Mouse (Mus musculus) embryo, embryonic 10 days (tissue): Measurements from ENCODE around the gene Rps6ka1.
A peak's percentile ranks its signal among the peaks of the same experiment; 100 is the strongest.
"Not testable (repeated sequence)": the region's sequence is repeated elsewhere in the genome, so short reads cannot be mapped to it uniquely, and the experiment has no call there.

Experiments
- DNase-seq: peaks from one replicate; pipeline ENCODE4 v3.0.0-alpha.2; 2015; ENCODE audit warnings: low spot score

Rps6ka1 gene

DNA sequence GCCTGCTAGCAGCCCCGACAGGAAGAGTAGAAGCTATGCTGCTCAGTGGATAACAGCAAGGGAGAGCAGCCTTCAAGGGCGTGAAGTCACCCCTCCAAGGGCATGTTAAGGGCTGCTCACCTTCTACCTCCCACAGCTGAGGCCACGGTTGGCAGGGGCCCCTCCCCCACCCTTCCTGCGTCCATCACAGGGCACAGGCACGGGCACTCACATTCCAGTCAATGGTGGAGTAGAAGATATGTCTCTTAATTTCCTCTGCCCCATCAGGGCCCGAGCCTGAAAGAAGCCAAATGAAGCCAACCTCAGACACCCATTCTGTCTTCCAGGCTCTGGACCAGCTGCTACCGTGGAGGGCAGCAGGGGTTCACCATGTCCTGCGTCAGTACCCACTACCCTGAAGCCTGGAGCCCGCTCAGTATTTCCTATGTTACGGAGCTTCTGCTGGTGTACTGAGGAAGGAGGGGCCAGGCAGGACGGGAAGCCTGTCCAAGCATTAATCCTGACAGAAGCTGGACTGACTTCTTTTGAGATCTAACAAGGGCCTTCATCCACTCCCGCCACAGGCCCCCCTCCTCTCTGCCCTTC is 23.7 kb downstream of the Rps6ka1 start:
- peak; percentile 15 for DNase-seq

DNA sequence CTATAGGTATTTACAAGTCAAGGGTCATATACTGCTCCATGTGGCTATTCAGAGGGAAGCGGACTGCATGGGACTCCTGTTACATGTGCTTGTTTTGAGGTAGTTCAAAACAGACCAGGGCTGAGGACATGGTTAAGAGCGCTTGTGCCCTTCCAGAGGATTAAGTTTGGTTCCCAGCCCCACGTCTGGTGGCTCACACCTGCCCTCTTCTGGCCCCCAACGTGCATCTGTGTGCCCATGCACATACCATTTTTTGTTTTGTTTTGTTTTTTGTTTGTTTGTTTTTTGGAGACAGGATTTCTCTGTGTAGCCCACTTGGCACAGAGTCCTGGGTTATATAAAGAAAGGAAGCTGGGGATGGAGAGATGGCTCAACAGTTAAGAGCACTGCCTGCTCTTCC is 30.1 kb downstream of the Rps6ka1 start:
- no peak for DNase-seq

DNA sequence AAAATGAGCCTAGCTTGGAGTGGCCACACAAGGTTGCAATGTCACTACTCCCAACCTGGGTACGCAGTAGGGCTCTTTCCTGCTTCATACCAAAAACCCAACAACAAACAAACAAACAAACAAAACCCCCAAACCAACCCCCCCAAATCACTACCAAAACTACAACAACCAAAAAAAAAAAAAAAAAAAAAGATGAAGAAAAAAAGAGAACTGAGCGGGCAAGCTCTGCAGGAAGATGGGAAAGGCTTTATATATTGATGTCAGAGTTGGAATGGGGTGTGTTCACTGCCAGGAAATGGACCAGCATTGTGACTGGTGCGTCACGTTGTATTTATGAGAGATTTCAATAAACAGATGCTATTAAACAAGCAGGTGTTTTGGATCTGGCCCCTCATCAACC is 33.0 kb downstream of the Rps6ka1 start:
- DNase-seq: no peak

DNA sequence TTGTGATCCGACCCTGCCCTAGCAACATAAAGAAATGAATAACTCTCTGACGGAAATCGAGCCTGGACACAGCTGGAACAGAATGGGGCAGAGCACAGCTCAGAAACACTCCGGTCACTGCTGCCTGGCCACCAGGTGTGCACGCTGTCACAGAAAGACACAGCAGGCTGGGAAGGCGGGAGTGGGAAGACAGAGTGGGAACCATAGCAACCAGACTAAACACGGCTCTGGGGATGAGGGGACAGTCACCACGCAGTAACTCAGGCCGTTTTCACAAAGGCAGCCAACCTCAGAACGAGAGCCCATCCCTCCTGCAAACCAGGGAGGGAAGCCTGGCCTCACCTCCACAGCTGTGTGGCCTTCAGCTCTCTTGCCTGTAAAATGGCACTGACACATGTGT is 34.0 kb downstream of the Rps6ka1 start:
- no peak for DNase-seq

DNA sequence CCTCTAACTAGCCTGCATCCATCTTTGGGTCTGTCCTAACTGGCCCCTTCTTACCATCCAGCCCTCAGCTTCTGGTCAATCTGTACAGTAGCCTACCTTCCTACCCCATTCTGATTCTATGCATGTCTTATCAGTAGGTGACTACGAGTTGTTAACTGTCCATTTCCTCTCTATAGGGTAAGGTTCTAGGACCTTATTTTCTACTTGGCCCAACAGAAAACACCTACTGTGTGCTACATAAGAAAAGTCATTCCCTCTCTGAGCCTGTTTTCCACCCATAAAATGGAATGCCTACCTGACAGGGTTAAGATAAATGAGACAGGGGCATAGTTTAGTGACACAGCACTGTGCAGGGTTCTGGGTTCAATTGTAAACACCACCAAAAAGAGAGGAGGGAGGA is 41.0 kb downstream of the Rps6ka1 start:
- DNase-seq: no peak

DNA sequence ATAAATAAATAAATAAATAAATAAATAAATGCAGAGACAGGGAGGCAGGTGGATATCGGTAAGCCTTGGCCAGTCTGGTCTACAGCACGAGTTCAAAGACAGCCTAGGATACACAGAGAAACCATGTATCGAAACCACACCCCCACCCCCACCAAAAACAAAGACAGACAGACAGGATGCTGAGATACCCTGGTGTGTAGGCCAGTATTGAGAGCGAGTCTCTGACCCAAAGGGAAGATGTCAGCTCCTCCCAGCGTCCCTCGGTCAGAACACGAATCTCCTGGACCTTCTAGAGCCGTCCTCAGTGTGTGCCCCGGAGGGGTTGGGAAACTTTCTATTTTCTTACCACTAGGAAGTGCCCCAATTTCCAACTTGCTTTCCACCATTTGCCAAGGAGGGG is 42.5 kb downstream of the Rps6ka1 start:
- no peak for DNase-seq

DNA sequence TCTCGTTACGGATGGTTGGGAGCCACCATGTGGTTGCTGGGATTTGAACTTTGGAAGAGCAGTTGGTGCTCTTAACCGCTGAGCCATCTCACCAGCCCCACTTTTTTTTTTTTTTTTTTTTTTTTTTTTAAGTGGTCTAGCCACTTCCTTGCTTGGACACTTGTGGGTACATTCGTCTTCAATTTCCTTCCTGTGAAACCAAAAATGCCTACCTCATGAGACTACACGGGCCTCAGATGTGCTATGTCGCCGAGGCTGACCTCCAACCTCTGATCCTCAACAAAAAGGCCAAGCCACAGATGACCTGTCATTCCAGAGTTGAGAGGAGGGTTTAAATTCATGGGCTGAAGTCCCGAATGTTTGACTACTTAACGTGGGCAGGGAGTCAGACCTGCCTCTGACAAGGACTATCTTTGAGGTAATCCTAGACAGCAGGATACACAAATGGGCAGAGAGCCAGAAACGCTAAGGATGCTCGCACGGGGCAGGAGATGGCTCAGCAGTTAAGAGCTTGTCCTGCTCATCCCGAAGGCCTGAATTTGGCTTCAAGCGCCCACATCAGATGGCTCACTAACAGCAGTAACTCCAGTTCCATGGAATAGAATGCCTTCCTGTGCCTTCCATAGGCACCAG is 43.3 kb downstream of the Rps6ka1 start:
- DNase-seq: no peak

DNA sequence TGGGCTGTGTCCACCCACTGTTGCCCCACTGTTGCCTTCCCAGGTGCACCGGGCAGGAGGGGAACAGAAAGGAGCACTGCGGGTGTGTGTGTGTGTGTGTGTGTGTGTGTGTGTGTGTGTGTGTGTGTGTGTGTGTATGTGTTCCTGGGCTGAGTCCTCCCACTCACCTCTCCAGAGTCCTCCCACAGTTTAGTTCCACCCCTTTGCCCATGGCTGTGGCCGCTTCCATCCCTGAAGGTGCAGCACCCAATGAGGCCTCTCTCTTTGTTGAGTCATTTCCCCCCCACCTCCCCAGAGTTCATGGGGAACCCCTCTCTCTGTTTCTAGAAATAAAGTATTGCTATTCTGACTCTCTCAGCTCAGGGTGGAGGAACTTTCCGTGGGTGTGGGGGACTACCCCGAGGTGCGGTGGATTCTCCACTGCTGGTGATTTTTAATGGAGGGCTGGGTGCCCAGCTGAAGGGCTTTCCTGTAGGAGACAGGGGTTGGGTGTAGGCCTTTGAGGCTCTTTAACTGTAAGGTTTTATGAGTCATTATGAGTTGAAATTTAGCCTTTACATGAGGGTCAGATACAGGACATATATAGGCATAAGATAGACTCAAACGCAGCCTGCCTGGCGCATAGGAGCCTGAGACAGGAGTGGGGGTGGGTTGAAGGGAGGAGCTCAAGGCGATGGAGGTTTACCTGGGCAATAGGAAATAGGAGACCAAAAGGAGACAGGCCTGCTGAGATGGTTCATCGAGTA is 44.4 kb downstream of the Rps6ka1 start:
- no peak for DNase-seq

DNA sequence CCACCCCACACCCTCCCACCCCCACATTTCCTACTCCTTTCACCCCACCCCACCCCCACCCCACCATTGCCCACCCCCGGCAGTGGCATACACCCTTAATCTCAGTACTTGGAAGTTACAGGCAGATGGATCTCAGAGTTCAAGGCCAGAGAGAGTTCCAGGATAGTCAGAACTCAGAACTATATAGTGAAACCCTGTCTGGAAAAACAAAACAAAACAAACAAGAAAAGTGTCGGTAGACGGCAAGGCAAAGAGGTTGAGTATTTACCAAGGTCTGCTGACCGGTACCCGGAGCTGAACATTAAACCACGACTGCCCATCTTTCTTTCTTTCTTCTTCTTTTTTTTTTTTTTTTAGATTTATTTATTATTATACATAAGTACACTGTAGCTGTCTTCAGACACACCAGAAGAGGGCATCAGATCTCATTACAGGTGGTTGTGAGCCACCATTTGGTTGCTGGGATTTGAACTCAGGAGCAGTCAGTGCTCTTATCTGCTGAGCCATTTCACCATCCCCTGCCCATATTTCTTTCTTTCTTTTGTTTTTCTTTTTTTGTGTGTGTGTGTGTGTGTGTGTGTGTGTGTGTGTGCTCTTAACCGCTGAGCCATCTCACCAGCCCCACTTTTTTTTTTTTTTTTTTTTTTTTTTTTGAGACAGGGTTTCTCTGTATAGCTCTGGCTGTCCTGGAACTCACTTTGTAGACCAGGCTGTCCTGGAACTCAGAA is 45.7 kb downstream of the Rps6ka1 start:
- DNase-seq: not testable (repeated sequence)

DNA sequence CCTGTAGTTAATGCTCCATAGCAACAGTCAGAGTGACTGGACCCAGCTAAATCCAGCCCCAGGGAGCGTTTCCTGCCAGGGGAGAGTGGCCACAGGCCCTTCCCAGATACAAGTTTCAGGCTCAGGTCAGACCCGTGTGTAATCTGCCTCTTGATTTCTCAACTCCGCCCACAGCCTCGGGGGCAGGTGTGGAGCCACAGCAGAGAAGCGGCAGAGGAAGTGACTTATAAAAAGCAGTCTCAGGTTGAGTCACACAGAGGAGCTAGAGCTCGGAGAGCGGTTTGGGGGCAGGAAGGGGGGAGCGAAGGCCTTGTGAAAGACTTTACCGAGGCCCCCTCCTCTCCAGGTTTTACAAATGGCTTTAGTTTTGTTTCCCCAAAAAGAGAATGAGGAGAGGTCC is 46.6 kb downstream of the Rps6ka1 start:
- DNase-seq: no peak

DNA sequence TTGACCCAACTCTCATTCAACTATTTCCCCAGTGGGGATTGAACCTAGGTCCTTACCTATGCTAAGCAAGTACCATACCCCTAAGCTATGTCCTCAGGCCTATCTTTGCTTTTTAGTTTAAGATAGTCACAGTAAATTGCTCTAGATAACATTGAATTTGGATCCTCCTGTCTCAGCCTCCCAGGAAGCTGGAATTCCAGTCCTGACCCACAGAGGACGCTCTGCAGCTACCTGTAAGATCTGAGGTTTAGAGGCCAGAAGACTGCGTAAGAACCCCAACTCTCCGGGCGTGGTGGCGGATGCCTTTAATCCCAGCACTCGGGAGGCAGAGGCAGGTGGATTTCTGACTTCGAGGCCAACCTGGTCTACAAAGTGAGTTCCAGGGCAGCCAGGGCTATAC is 47.1 kb downstream of the Rps6ka1 start:
- no peak for DNase-seq

DNA sequence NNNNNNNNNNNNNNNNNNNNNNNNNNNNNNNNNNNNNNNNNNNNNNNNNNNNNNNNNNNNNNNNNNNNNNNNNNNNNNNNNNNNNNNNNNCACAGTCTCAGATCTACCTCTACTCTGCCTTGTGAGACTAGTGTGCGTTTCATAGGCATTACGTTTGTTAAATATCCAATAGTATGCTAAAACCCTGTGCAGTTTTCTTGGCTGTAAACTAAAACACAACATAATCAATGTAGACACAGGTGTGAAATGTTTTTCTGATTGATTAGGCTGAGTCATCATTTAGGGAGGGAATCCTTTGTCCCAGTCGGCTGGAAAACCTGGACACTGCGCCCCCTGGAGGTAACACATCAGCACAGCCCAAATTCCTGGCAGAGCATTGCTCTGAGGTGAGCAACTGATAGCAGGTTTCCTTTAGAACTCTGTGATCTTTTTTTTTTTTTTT is 48.2 kb downstream of the Rps6ka1 start:
- DNase-seq: no peak

DNA sequence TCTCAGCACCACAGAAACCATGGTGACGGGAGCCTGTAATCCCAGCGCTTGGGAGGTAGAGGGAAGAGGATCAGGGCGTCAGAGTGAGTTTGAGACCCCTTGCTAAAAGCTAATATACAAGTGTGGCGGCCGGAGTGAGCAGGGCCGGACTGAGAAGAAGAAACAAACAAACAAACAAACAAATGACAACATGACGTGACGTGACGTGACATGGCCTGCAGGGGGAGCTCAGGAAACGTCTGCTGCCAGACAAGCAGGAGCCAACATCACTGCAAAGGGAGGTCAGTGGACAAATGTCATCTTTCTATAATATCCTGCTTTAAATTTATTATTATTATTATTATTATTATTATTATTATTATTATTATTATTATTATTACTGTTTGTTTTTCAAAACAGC is 51.0 kb downstream of the Rps6ka1 start:
- DNase-seq: peak; percentile 61

DNA sequence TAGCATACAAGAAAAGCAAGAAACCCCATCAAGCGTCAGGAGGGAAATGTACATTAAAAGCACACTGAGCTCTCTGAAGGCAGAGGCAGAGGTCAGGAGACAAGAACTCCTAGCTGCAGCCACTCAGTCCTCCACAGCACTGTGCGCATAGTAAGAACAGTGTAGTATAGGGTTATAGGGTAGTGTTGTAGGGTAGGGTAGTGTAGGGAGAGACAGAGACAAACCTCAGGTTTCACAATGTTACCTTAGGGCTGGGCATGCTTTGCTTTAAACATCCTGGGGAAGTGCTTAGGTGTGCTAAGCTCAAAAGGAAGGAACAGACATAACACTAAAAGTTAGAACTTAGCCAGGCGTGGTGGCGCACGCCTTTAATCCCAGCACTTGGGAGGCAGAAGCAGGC is 52.4 kb downstream of the Rps6ka1 start:
- DNase-seq: no peak

DNA sequence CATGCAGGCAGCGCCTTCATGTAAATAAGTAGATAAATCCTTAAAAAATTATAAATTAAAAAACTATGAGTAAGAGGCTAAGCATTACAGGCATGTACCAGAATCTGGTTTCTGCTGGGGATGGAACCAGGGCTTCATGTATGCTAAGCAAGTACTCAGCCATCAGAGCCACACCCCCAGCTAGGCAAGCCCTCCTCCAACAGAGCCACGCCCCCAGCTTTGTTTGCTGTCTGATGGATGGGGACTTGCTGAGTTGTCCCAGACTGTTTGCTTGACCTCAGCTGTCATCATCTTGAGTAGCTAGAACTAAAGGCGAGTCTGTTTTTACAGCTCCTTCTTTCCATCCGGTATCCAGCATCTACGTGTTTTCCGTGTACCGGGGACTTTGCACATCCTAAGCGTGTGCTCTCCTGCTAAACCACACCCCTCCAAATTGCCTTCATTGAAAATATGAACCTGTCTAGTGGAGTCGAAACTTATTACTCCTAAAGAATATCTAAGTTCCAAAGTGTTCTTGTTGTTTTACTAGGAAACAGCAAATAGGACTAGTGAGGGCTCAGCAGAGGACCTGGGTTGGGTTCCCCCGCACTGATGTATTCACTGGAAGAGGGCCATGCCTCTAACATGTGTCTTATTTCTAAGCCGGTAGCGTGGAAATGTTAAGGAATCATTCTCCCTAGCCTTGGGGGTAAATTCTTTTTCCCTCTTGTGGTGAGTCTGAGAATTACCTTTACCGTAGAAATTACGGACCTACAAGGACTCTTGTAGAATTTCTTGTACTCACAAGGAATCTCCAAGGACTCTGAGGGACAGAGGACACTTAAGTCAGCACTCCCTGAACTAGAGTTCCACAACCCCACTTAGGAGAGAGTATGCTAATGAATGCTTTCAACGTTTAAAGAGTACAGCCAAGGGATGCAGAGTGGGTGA is 54.4 kb downstream of the Rps6ka1 start:
- peak; percentile 74 for DNase-seq

DNA sequence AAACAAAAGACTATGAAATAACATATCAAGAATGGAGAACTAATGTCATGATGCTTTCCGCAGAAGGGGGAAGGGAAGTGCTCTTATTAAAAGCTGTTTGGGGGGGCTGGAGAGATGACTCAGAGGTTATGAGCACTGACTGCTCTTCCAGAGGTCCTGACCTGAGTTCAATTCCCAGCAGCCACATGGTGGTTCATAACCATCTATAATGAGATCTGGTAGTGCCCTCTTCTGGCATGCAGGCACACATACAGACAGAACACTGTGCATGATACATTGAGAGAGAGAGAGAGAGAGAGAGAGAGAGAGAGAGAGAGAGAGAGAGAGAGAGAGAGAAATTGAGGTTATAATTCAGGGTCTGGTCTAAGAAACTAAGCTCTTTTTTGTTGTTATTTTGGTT is 57.1 kb downstream of the Rps6ka1 start:
- DNase-seq: no peak

DNA sequence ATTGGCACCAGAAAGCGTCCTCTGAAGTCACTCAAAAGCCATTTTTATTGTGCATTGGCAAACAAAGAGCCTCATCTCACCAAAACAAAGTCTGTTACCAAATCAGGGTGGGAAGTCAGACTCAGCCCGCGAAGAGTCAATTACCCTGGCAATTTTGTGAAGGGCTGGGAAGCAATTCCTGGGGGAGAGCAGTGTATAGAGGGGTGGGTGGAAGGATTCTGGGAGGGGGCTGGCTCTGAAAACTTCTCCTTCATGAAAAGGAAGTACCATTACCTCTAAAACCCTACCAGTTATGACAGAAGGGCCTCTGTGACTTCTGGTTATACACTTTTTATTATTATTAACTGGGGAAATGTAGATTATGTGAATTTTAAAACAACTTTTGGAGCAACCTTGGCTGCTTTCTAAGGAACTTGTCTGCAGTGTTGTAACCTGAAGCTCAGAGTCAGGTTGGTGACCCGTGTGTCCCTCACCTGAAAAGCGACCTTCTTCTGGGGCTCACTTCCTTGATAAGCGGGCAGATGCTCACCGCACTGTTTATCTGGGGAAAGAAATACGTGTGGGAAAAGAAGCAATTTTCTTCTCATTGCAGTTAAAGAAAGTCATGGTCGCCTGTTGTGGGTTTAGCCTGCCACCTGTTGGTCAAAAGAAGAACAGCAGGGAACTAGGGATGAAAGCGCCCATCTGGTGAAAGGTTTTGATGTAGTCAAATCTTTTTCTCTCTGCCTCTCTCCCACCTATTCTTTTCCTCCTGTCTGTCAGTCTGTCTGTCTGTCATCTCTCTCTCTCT is 58.1 kb downstream of the Rps6ka1 start:
- DNase-seq: peak; percentile 82

DNA sequence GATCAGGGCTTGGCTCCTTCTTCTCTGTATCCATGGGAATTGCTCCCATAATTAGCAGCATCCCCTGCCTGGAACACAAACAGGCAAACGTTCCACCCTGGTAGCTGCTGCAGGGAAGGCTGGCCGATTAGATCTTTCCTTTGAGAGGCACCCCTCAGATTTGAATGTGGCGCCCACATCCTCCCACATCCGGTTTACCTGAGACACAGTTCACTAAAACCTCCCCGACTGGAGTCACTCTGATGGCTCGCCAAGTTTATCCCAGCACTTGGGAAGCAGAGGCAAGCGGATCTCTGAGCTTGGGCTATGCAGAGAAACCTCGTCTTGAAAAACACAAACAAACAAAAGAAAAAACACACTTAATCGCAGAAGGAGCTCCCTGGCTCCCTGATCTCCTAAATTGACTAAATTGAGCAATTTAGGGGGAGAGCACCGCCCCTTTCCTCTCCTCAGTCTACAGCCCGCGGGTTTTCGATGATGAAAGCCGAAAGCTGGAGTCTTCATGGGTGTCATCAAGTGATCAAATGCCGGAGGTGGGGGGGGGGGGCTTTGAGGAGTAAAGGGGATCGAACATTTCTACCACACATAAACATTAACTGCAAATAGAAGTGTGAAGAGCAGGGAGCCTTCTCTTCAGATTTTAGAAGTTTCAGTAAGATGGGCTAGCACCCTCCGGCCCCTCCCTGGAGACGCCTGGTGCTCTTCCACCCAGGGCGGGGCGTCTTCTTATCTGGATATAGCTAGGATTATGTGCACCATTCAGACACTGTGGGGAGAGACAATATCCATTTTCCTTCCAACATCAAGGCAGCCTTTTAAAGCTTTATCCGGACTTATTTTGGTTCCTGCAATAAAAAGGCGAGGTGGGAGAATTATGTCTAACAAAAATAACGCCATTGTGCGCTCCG is 59.5 kb downstream of the Rps6ka1 start:
- DNase-seq: no peak

DNA sequence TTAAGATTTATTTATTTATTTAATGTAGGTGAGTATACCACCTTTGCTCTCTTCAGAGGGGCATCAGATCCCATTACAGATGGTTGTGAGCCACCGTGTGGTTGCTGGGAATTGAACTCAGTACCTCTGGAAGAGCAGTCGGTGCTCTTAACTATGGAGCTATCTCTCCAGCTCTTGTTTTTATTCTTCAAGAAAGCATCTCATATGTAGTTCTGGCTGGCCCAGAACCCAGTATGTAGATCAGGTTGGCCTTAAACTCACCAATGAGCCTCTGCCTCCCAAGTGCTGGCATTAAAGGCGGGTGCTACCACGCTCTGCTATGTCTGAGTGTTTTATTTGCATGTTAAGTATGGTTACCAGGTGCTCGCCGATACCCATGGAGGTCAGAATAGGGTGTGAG is 60.2 kb downstream of the Rps6ka1 start:
- no peak for DNase-seq

DNA sequence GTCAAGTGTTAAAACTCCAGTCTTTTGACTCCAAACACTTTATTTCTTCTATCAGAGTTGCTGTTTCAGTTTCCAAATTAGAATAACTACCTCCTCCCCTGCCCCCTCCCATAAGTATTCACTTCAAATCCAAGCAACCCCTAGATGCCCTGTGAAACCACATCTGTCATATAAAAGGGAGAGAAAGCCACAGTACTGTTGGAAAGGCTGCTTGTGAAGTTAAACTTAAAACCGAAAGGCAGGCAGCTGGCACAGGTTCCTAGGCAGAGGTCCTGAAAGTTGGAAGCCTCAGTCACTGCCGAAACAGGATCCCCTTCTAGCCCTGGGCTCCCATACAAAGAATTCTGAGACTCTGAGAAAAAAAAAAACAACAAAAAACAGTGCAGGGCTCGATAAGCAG is 61.9 kb downstream of the Rps6ka1 start:
- DNase-seq: no peak
